Mouse (Mus musculus) layer of hippocampus, postnatal 36 days (tissue): ENCODE measurements at regions not wholly inside any gene's neighbourhood (a gene's known extent, or its start where the extent isn't known, plus 50 kb on each side); places are given as distances from the start of the nearest gene placed in this dataset.

ENCODE experiments used
- DNase-seq, 2 experiments: peaks; one replicate each; pipeline ENCODE4 v3.0.0; 2022

- no peak for DNase-seq
Observed at GRCm38 (mm10) chr1:190290061-190290460, 119.5 kb upstream of the Prox1 start.

GRCm38 (mm10) chr1:190286481-190287145 is 116.1 kb upstream of the Prox1 start:
- no peak for DNase-seq

- no peak for DNase-seq
Observed at GRCm38 (mm10) chr1:190285636-190286035, 115.1 kb upstream of the Prox1 start.

GRCm38 (mm10) chr1:190285049-190285448 is 114.5 kb upstream of the Prox1 start:
- DNase-seq, result no peak

- DNase-seq, result no peak
Observed at GRCm38 (mm10) chr1:190284138-190284537, 113.6 kb upstream of the Prox1 start.

GRCm38 (mm10) chr1:190280081-190280858 is 109.8 kb upstream of the Prox1 start:
- DNase-seq, result peak; percentile 50 to 55

- peak; percentile 18 to 48 for DNase-seq
Observed at GRCm38 (mm10) chr1:190274911-190275310, 104.4 kb upstream of the Prox1 start.

- DNase-seq, result no peak
Observed at GRCm38 (mm10) chr1:190270784-190271385, 100.4 kb upstream of the Prox1 start.

GRCm38 (mm10) chr1:190269181-190269580 is 98.7 kb upstream of the Prox1 start:
- no peak for DNase-seq

GRCm38 (mm10) chr1:190265085-190265780 is 94.7 kb upstream of the Prox1 start:
- DNase-seq, result no peak

GRCm38 (mm10) chr1:190264501-190264900 is 94.0 kb upstream of the Prox1 start:
- no peak for DNase-seq

- no peak for DNase-seq
Observed at GRCm38 (mm10) chr1:190263620-190264019, 93.1 kb upstream of the Prox1 start.

- peak in 1 of 2 experiments; percentile 30 for DNase-seq
Observed at GRCm38 (mm10) chr1:190259576-190259975, 89.1 kb upstream of the Prox1 start.

GRCm38 (mm10) chr1:190250574-190251246 is 80.2 kb upstream of the Prox1 start:
- no peak for DNase-seq

GRCm38 (mm10) chr1:190242526-190242925 is 72.0 kb upstream of the Prox1 start:
- no peak for DNase-seq

- DNase-seq, result no peak
Observed at GRCm38 (mm10) chr1:190239796-190240195, 69.3 kb upstream of the Prox1 start.

GRCm38 (mm10) chr1:190230866-190231265 is 60.4 kb upstream of the Prox1 start:
- DNase-seq, result no peak

GRCm38 (mm10) chr1:190220417-190220816 is 49.9 kb upstream of the Prox1 start:
- no peak for DNase-seq
